Mouse (Mus musculus): ENCODE data around the gene Zfp688.
"Not testable (repeated sequence)": the region's sequence is repeated elsewhere in the genome, so short reads cannot be mapped to it uniquely, and the experiment has no call there.

Gene Zfp688

GRCm38 (mm10) chr7:127421388-127422191 is at the start of gene Zfp688:
Zfp688 (minus strand) TSS chr7:127422068.
- DNase-seq (ENCODE audit: low read depth, low spot score): peak; percentile 67

- no peak for DNase-seq (ENCODE audit: low read depth, low spot score)
Observed at GRCm38 (mm10) chr7:127471646-127472010, 49.8 kb upstream of the Zfp688 start.

GRCm38 (mm10) chr7:127470743-127471645 is 49.1 kb upstream of the Zfp688 start:
- peak; percentile 99 for DNase-seq (ENCODE audit: low read depth, low spot score)

GRCm38 (mm10) chr7:127470011-127470715 is 48.3 kb upstream of the Zfp688 start:
- no peak for DNase-seq (ENCODE audit: low read depth, low spot score)

- DNase-seq (ENCODE audit: low read depth, low spot score): no peak
Observed at GRCm38 (mm10) chr7:127466606-127467005, 44.7 kb upstream of the Zfp688 start.

- not testable (repeated sequence) for DNase-seq (ENCODE audit: low read depth, low spot score)
Observed at GRCm38 (mm10) chr7:127465670-127466069, 43.8 kb upstream of the Zfp688 start.

- no peak for DNase-seq (ENCODE audit: low read depth, low spot score)
Observed at GRCm38 (mm10) chr7:127465191-127465590, 43.3 kb upstream of the Zfp688 start.

GRCm38 (mm10) chr7:127459311-127459710 is 37.4 kb upstream of the Zfp688 start, which contains the start of gene Prr14:
Prr14 (plus strand) TSS chr7:127459611.
- DNase-seq (ENCODE audit: low read depth, low spot score): not testable (repeated sequence)

- not testable (repeated sequence) for DNase-seq (ENCODE audit: low read depth, low spot score)
Observed at GRCm38 (mm10) chr7:127458371-127459122, 36.7 kb upstream of the Zfp688 start.

- no peak for DNase-seq (ENCODE audit: low read depth, low spot score)
Observed at GRCm38 (mm10) chr7:127454905-127455304, 33.0 kb upstream of the Zfp688 start.

GRCm38 (mm10) chr7:127453056-127453455 is 31.2 kb upstream of the Zfp688 start:
- no peak for DNase-seq (ENCODE audit: low read depth, low spot score)

- DNase-seq (ENCODE audit: low read depth, low spot score): no peak
Observed at GRCm38 (mm10) chr7:127449966-127450365, 28.1 kb upstream of the Zfp688 start.

- peak; percentile 99 for DNase-seq (ENCODE audit: low read depth, low spot score)
Observed at GRCm38 (mm10) chr7:127448521-127449300, 26.8 kb upstream of the Zfp688 start, which contains the start of gene Zfp689. Zfp689 (minus strand) TSS chr7:127449158.

- no peak for DNase-seq (ENCODE audit: low read depth, low spot score)
Observed at GRCm38 (mm10) chr7:127443976-127444375, 22.1 kb upstream of the Zfp688 start.

- no peak for DNase-seq (ENCODE audit: low read depth, low spot score)
Observed at GRCm38 (mm10) chr7:127437724-127438123, 15.9 kb upstream of the Zfp688 start.

GRCm38 (mm10) chr7:127435206-127435605 is 13.3 kb upstream of the Zfp688 start:
- DNase-seq (ENCODE audit: low read depth, low spot score): no peak

- no peak for DNase-seq (ENCODE audit: low read depth, low spot score)
Observed at GRCm38 (mm10) chr7:127426354-127426753, 4.5 kb upstream of the Zfp688 start.

GRCm38 (mm10) chr7:127425911-127426310 is 4.0 kb upstream of the Zfp688 start:
- DNase-seq (ENCODE audit: low read depth, low spot score): no peak

- no peak for DNase-seq (ENCODE audit: low read depth, low spot score)
Observed at GRCm38 (mm10) chr7:127425291-127425690, 3.4 kb upstream of the Zfp688 start.

- DNase-seq (ENCODE audit: low read depth, low spot score): no peak
Observed at GRCm38 (mm10) chr7:127422247-127422646, 379 bp upstream of the Zfp688 start.

Measured in telencephalon, adult 2 months (tissue).